ENCODE assay signal across 11 mouse cellular contexts in the genomic region with DNA sequence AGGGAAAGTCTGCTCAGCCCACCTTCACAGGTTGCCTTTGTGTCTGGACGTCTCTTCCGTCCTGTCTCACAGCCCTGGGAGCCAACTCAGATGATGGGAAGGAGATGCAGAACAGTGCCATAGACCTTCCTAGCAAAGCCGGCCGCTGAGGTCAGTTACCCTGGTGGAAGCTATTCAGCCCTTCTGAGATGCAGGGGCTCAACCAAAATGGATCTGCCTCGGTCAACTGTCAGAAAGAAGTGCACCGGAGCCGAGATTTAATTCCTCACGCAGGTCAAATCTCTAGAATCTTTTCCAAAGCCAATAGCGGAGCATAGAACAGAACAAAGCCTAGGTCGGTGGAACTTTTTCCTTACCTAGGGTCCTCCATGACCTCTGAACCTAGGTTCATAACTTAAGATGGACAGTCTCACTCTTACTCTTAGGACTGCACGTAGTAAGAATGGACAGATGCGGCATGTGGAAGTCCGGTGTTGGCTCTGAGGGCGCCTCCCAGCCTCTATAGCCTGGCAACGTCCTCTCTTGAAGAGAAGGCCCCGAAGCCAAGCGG. TPM values are rescaled to one million over a fixed set of nuclear protein-coding genes. Genes with fewer than 3 reads are reported as not detected.
A peak's percentile ranks its signal among the peaks of the same experiment; 100 is the strongest.
DNase-seq lines count a peak whose midpoint lies in the region; ATAC-seq lines count a peak whose summit lies in the region.
"Had no signal": no experiment of that assay in that cellular context is flagged by ENCODE, and none has a peak within 500 bp of the region (broad histone marks: within the 10 kb centered on the region; RNA-seq: fewer than 3 reads in every experiment).

No protein-coding gene starts in this region.

- 1% methylated on average over 17 of the region's 17 CpGs for WGBS in kidney, embryonic 16.5 days
- under 1% methylated on average over 17 of the region's 17 CpGs for WGBS in hindbrain, embryonic 13.5 days
- WGBS in limb, embryonic 12.5 days = 1% methylated on average over 17 of the region's 17 CpGs
- 1% methylated on average over 17 of the region's 17 CpGs for WGBS in neural tube, embryonic 15.5 days

- H3K9me3 ChIP-seq in kidney, embryonic 16.5 days (ENCODE audit: low read length) = no peaks in the 10 kb centered on the region
- H3K9me3 ChIP-seq in hindbrain, embryonic 13.5 days = no peaks in the 10 kb centered on the region
- H3K9me3 ChIP-seq in limb, embryonic 12.5 days = no peaks in the 10 kb centered on the region
- no peaks in the 10 kb centered on the region for H3K9me3 ChIP-seq in neural tube, embryonic 15.5 days (replicated peaks)

- H3K4me1 ChIP-seq in kidney, embryonic 16.5 days (ENCODE audit: insufficient read depth, low read length) = no peaks in the 10 kb centered on the region
- H3K4me1 ChIP-seq in hindbrain, embryonic 13.5 days (replicated peaks) = no peaks in the 10 kb centered on the region
- H3K4me1 ChIP-seq in limb, embryonic 12.5 days (replicated peaks) = peaks cover 7% of the 10 kb centered on the region; the same call in 1 of the 2 replicates
- H3K4me1 ChIP-seq in neural tube, embryonic 15.5 days = no peaks in the 10 kb centered on the region

- no peak overlapping the region for H3K27ac ChIP-seq in kidney, embryonic 16.5 days (ENCODE audit: low read length)
- no peak overlapping the region for H3K27ac ChIP-seq in hindbrain, embryonic 13.5 days
- H3K27ac ChIP-seq in limb, embryonic 12.5 days = no peak overlapping the region
- no peak overlapping the region for H3K27ac ChIP-seq in neural tube, embryonic 15.5 days (replicated peaks)

- no peak for DNase-seq in kidney, postnatal 4 days
- no peak for DNase-seq in frontal cortex, postnatal 14 days (ENCODE audit: low spot score in 2 of 2)
- no peak for DNase-seq in spleen, postnatal 4 days (ENCODE audit: low spot score in 2 of 2)
- DNase-seq: adrenal gland, adult 8-10 months; cerebellum, adult 9-11 months; lung, postnatal 36 days had no signal

- no peak overlapping the region for H3K4me3 ChIP-seq in kidney, embryonic 16.5 days (ENCODE audit: low read length)
- 0 out of 2 replicates have a peak overlapping the region, but pooled peaks have one; percentile 2 for H3K4me3 ChIP-seq in hindbrain, embryonic 13.5 days
- H3K4me3 ChIP-seq in limb, embryonic 12.5 days (replicated peaks) = 0 out of 2 replicates have a peak overlapping the region, but pooled peaks have one; percentile 6
- no peak overlapping the region for H3K4me3 ChIP-seq in neural tube, embryonic 15.5 days (replicated peaks)

- peak overlapping the region; percentile 19; the same call in 1 of the 2 replicates for H3K4me2 ChIP-seq in kidney, embryonic 16.5 days (replicated peaks; ENCODE audit: low read depth, low read length)
- no peak overlapping the region for H3K4me2 ChIP-seq in hindbrain, embryonic 13.5 days
- H3K4me2 ChIP-seq in limb, embryonic 12.5 days = peak overlapping the region; percentile 26; the same call in 1 of the 2 replicates
- H3K4me2 ChIP-seq in neural tube, embryonic 15.5 days = peak overlapping the region; percentile 20

- no peak for ATAC-seq in kidney, embryonic 16.5 days (ENCODE audit: low FRiP score, low TSS enrichment)
- no peak for ATAC-seq in hindbrain, embryonic 13.5 days (ENCODE audit: low FRiP score)
- no peak for ATAC-seq in limb, embryonic 12.5 days (ENCODE audit: insufficient number of reproducible peaks, insufficient read depth, low FRiP score, low TSS enrichment, low read depth)
- ATAC-seq in neural tube, embryonic 15.5 days (ENCODE audit: low FRiP score) = no peak

- H3K36me3 ChIP-seq in kidney, embryonic 16.5 days (ENCODE audit: insufficient read depth, low read length) = no peaks in the 10 kb centered on the region
- no peaks in the 10 kb centered on the region for H3K36me3 ChIP-seq in hindbrain, embryonic 13.5 days
- no peaks in the 10 kb centered on the region for H3K36me3 ChIP-seq in limb, embryonic 12.5 days
- no peaks in the 10 kb centered on the region for H3K36me3 ChIP-seq in neural tube, embryonic 15.5 days

- peaks cover 99% of the 10 kb centered on the region for H3K27me3 ChIP-seq in kidney, embryonic 16.5 days (ENCODE audit: insufficient read depth, low read length)
- peaks cover 99% of the 10 kb centered on the region for H3K27me3 ChIP-seq in hindbrain, embryonic 13.5 days
- H3K27me3 ChIP-seq in limb, embryonic 12.5 days = peaks cover 99% of the 10 kb centered on the region
- peaks cover 97% of the 10 kb centered on the region for H3K27me3 ChIP-seq in neural tube, embryonic 15.5 days (replicated peaks)

- H3K9ac ChIP-seq in kidney, embryonic 16.5 days (replicated peaks; ENCODE audit: low read length) = no peak overlapping the region
- H3K9ac ChIP-seq in hindbrain, embryonic 13.5 days = no peak overlapping the region
- no peak overlapping the region for H3K9ac ChIP-seq in limb, embryonic 12.5 days (replicated peaks)
- H3K9ac ChIP-seq in neural tube, embryonic 15.5 days (replicated peaks) = no peak overlapping the region

RNA-seq across cellular contexts. Expression of a gene that starts 10.0 kb away (rescaled TPM):
- not detected in 2 replicates for polyA plus RNA-seq in kidney, embryonic 16.5 days (2015; fragmentation: Nextera tagmentation; extraction: Ambion mirVana)
- 0.14 TPM in 1 of 2 replicates, not detected in the other for polyA plus RNA-seq in hindbrain, embryonic 13.5 days (2015; fragmentation: Nextera tagmentation; extraction: Ambion mirVana)
- 3.9 and 8.7 TPM in 2 replicates for polyA plus RNA-seq in limb, embryonic 12.5 days (2016; fragmentation: Nextera tagmentation; extraction: Ambion mirVana)
- polyA plus RNA-seq in neural tube, embryonic 15.5 days (2015; fragmentation: Nextera tagmentation; extraction: Ambion mirVana) = 0.23 and 0.82 TPM in 2 replicates
- polyA plus RNA-seq: urinary bladder, adult 2 months had no signal

RNA-seq across cellular contexts. Expression of a gene that starts 46.3 kb away (rescaled TPM):
- 53.9 and 55.6 TPM in 2 replicates for polyA plus RNA-seq in kidney, embryonic 16.5 days (2015; fragmentation: Nextera tagmentation; extraction: Ambion mirVana)
- polyA plus RNA-seq in hindbrain, embryonic 13.5 days (2015; fragmentation: Nextera tagmentation; extraction: Ambion mirVana) = 68.8 and 71.8 TPM in 2 replicates
- 82.1 and 89.5 TPM in 2 replicates for polyA plus RNA-seq in limb, embryonic 12.5 days (2016; fragmentation: Nextera tagmentation; extraction: Ambion mirVana)
- polyA plus RNA-seq in neural tube, embryonic 15.5 days (2015; fragmentation: Nextera tagmentation; extraction: Ambion mirVana) = 56.5 and 63.7 TPM in 2 replicates

Comparison
In these comparisons a context has a peak if more than half of its experiments do, and no peak if none do; other contexts are left out.
1. H3K4me3 ChIP-seq: peak in hindbrain, embryonic 13.5 days (single experiment) and limb, embryonic 12.5 days (single experiment); none in kidney, embryonic 16.5 days (single experiment) and neural tube, embryonic 15.5 days (single experiment).